Mouse (Mus musculus): ENCODE measurements at regions not wholly inside any gene's neighbourhood (a gene's known extent, or its start where the extent isn't known, plus 50 kb on each side); places are given as distances from the start of the nearest gene placed in this dataset.
A peak's percentile ranks its signal among the peaks of the same experiment; 100 is the strongest.

- Histone ChIP-seq H3K27me3 (peaks cover 4% of the 10 kb centered on the region; the same call in 1 of the 2 replicates), H3K9ac (replicated peaks) (no peak overlapping the region), H3K9me3 (no peaks in the 10 kb centered on the region; the same call in 1 of the 2 replicates), H3K27ac (no peak overlapping the region), H3K4me1 (replicated peaks) (no peaks in the 10 kb centered on the region), H3K4me2 (replicated peaks) (no peak overlapping the region), H3K36me3 (no peaks in the 10 kb centered on the region), H3K4me3 (replicated peaks) (no peak overlapping the region)
- ATAC-seq, result no peak
- 83% methylated on average over 6 of the region's 6 CpGs for WGBS
Observed at GRCm38 (mm10) chr12:56055382-56055781, 219.3 kb downstream of the Brms1l start.

GRCm38 (mm10) chr12:56046050-56046449 is 209.9 kb downstream of the Brms1l start:
- Histone ChIP-seq H3K27me3 (no peaks in the 10 kb centered on the region), H3K27ac (no peak overlapping the region), H3K4me2 (replicated peaks) (no peak overlapping the region), H3K9me3 (no peaks in the 10 kb centered on the region; the same call in 1 of the 2 replicates), H3K4me1 (replicated peaks) (no peaks in the 10 kb centered on the region), H3K4me3 (replicated peaks) (no peak overlapping the region), H3K9ac (replicated peaks) (no peak overlapping the region), H3K36me3 (no peaks in the 10 kb centered on the region)
- ATAC-seq, result no peak
- WGBS, result 92% methylated on average over 3 of the region's 3 CpGs

GRCm38 (mm10) chr12:56020954-56021514 is 184.9 kb downstream of the Brms1l start:
- H3K9me3 ChIP-seq, result no peaks in the 10 kb centered on the region
- H3K27me3 ChIP-seq, result no peaks in the 10 kb centered on the region
- H3K4me1 ChIP-seq (replicated peaks), result peaks cover 17% of the 10 kb centered on the region
- no peaks in the 10 kb centered on the region for H3K36me3 ChIP-seq
- peak overlapping the region; percentile 18; the same call in 1 of the 2 replicates for H3K4me2 ChIP-seq (replicated peaks)
- 3% methylated on average over 7 of the region's 7 CpGs for WGBS
- peak; percentile 90 for ATAC-seq
- H3K27ac ChIP-seq, result peak overlapping the region; percentile 75
- no peak overlapping the region for H3K4me3 ChIP-seq (replicated peaks)
- no peak overlapping the region for H3K9ac ChIP-seq (replicated peaks)

- H3K27me3 ChIP-seq, result no peaks in the 10 kb centered on the region
- H3K4me1 ChIP-seq (replicated peaks), result peaks cover 17% of the 10 kb centered on the region
- H3K27ac ChIP-seq, result no peak overlapping the region
- 8% methylated on average over 1 of the region's 1 CpGs for WGBS
- no peaks in the 10 kb centered on the region for H3K36me3 ChIP-seq
- no peak overlapping the region for H3K9ac ChIP-seq (replicated peaks)
- H3K4me2 ChIP-seq (replicated peaks), result no peak overlapping the region
- peak; percentile 53; the same call in 1 of the 2 replicates for ATAC-seq
- no peak overlapping the region for H3K4me3 ChIP-seq (replicated peaks)
- no peaks in the 10 kb centered on the region for H3K9me3 ChIP-seq
Observed at GRCm38 (mm10) chr12:56020547-56020946, 184.4 kb downstream of the Brms1l start.

- Histone ChIP-seq H3K36me3 (no peaks in the 10 kb centered on the region), H3K9me3 (no peaks in the 10 kb centered on the region), H3K4me1 (replicated peaks) (peaks cover 17% of the 10 kb centered on the region), H3K27ac (no peak overlapping the region), H3K4me2 (replicated peaks) (no peak overlapping the region), H3K9ac (replicated peaks) (no peak overlapping the region), H3K4me3 (replicated peaks) (no peak overlapping the region), H3K27me3 (peaks cover 6% of the 10 kb centered on the region; the same call in 1 of the 2 replicates)
- 69% methylated on average over 4 of the region's 4 CpGs for WGBS
- no peak for ATAC-seq
Observed at GRCm38 (mm10) chr12:56009976-56010375, 173.9 kb downstream of the Brms1l start.

- Histone ChIP-seq H3K4me2 (replicated peaks) (no peak overlapping the region), H3K9me3 (no peaks in the 10 kb centered on the region), H3K9ac (replicated peaks) (no peak overlapping the region), H3K27me3 (no peaks in the 10 kb centered on the region), H3K4me1 (replicated peaks) (peaks cover 35% of the 10 kb centered on the region), H3K27ac (no peak overlapping the region), H3K36me3 (no peaks in the 10 kb centered on the region), H3K4me3 (replicated peaks) (no peak overlapping the region)
- 68% methylated on average over 4 of the region's 4 CpGs for WGBS
- no peak for ATAC-seq
Observed at GRCm38 (mm10) chr12:56005846-56006245, 169.7 kb downstream of the Brms1l start.

- Histone ChIP-seq H3K4me2 (replicated peaks) (no peak overlapping the region), H3K27me3 (no peaks in the 10 kb centered on the region), H3K27ac (no peak overlapping the region), H3K9ac (replicated peaks) (no peak overlapping the region), H3K36me3 (no peaks in the 10 kb centered on the region), H3K4me1 (replicated peaks) (peaks cover 35% of the 10 kb centered on the region), H3K9me3 (no peaks in the 10 kb centered on the region), H3K4me3 (replicated peaks) (no peak overlapping the region)
- ATAC-seq, result no peak
- 6% methylated on average over 6 of the region's 6 CpGs for WGBS
Observed at GRCm38 (mm10) chr12:56005321-56005720, 169.2 kb downstream of the Brms1l start.

GRCm38 (mm10) chr12:56004479-56004878 is 168.4 kb downstream of the Brms1l start:
- Histone ChIP-seq H3K27ac (peak overlapping the region; percentile 46), H3K4me1 (replicated peaks) (peaks cover 35% of the 10 kb centered on the region), H3K27me3 (no peaks in the 10 kb centered on the region), H3K9ac (replicated peaks) (no peak overlapping the region), H3K9me3 (no peaks in the 10 kb centered on the region), H3K4me2 (replicated peaks) (no peak overlapping the region), H3K4me3 (replicated peaks) (no peak overlapping the region), H3K36me3 (no peaks in the 10 kb centered on the region)
- peak; percentile 65; the same call in 1 of the 2 replicates for ATAC-seq
- WGBS, result 12% methylated on average over 4 of the region's 4 CpGs

GRCm38 (mm10) chr12:56003561-56003960 is 167.4 kb downstream of the Brms1l start:
- peaks cover 35% of the 10 kb centered on the region for H3K4me1 ChIP-seq (replicated peaks)
- H3K36me3 ChIP-seq, result no peaks in the 10 kb centered on the region
- 76% methylated on average over 8 of the region's 8 CpGs for WGBS
- no peak overlapping the region for H3K4me2 ChIP-seq (replicated peaks)
- no peak overlapping the region for H3K4me3 ChIP-seq (replicated peaks)
- no peaks in the 10 kb centered on the region for H3K9me3 ChIP-seq
- no peak overlapping the region for H3K9ac ChIP-seq (replicated peaks)
- no peaks in the 10 kb centered on the region for H3K27me3 ChIP-seq
- peak; percentile 43 for ATAC-seq
- no peak overlapping the region for H3K27ac ChIP-seq

GRCm38 (mm10) chr12:55996585-55997377 is 160.7 kb downstream of the Brms1l start:
- Histone ChIP-seq H3K9ac (replicated peaks) (no peak overlapping the region), H3K36me3 (no peaks in the 10 kb centered on the region), H3K27ac (no peak overlapping the region; the same call in 1 of the 2 replicates), H3K4me1 (replicated peaks) (no peaks in the 10 kb centered on the region), H3K4me2 (replicated peaks) (no peak overlapping the region), H3K27me3 (no peaks in the 10 kb centered on the region), H3K9me3 (no peaks in the 10 kb centered on the region), H3K4me3 (replicated peaks) (no peak overlapping the region)
- WGBS, result 42% methylated on average over 3 of the region's 3 CpGs
- no peak for ATAC-seq

GRCm38 (mm10) chr12:55983565-55984351 is 147.6 kb downstream of the Brms1l start:
- H3K9ac ChIP-seq (replicated peaks), result no peak overlapping the region
- peaks cover 20% of the 10 kb centered on the region for H3K4me1 ChIP-seq (replicated peaks)
- H3K9me3 ChIP-seq, result no peaks in the 10 kb centered on the region
- no peaks in the 10 kb centered on the region for H3K36me3 ChIP-seq
- H3K4me3 ChIP-seq (replicated peaks), result peak overlapping the region; percentile 12; the same call in 1 of the 2 replicates
- peaks cover 8% of the 10 kb centered on the region for H3K27me3 ChIP-seq
- WGBS, result 6% methylated on average over 11 of the region's 11 CpGs
- peak overlapping the region; percentile 47 for H3K4me2 ChIP-seq (replicated peaks)
- peak overlapping the region; percentile 78 for H3K27ac ChIP-seq
- ATAC-seq, result peak; percentile 90

GRCm38 (mm10) chr12:55983128-55983527 is 147.0 kb downstream of the Brms1l start:
- no peaks in the 10 kb centered on the region for H3K36me3 ChIP-seq
- peaks cover 7% of the 10 kb centered on the region for H3K27me3 ChIP-seq
- peak overlapping the region; percentile 47 for H3K4me2 ChIP-seq (replicated peaks)
- H3K27ac ChIP-seq, result peak overlapping the region; percentile 78
- no peaks in the 10 kb centered on the region for H3K9me3 ChIP-seq
- H3K4me3 ChIP-seq (replicated peaks), result 0 out of 2 replicates have a peak overlapping the region, but pooled peaks have one; percentile 12
- H3K4me1 ChIP-seq (replicated peaks), result peaks cover 20% of the 10 kb centered on the region
- peak; percentile 46; the same call in 1 of the 2 replicates for ATAC-seq
- no peak overlapping the region for H3K9ac ChIP-seq (replicated peaks)
- whole genome bisulfite sequencing, result 16% methylated on average over 3 of the region's 3 CpGs

All from midbrain, embryonic 13.5 days (tissue).